Mouse (Mus musculus): Measurements from ENCODE around the gene Tmem211. TPM values are rescaled to one million over a fixed set of nuclear protein-coding genes. Genes with fewer than 3 reads are reported as not detected.

Gene Tmem211
- not detected in 2 replicates for polyA plus RNA-seq (2021; fragmentation: Nextera tagmentation)
- long read RNA-seq, experiment 1 = 0 reads
- long read RNA-seq, experiment 2 = 0 reads

DNA sequence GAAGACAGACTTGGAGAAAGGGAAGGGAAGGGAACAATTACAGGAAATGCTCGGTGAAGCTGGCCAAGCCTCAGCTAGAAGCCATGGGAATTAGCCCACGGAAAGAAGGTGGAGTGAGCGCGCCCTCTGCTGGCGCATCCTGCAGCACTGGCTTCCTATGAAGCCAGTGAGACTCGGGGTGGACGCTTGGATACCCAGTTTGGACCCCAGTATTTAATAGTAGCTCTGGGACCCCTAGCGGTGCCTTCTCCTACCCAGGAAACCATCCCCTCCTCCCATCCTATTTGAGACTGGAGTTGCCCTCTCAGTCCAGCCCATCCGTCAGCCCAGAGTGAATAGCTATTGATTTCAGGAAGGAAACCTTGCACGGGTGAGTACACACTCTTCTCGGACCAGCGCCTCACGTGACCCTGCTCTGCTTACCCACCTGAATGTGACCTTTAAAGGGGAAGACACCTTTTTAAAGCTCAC lies at the start of gene Tmem211:
TSS of gene Tmem211 (plus strand) at position 278 of the 471 bp plus-strand sequence.

DNA sequence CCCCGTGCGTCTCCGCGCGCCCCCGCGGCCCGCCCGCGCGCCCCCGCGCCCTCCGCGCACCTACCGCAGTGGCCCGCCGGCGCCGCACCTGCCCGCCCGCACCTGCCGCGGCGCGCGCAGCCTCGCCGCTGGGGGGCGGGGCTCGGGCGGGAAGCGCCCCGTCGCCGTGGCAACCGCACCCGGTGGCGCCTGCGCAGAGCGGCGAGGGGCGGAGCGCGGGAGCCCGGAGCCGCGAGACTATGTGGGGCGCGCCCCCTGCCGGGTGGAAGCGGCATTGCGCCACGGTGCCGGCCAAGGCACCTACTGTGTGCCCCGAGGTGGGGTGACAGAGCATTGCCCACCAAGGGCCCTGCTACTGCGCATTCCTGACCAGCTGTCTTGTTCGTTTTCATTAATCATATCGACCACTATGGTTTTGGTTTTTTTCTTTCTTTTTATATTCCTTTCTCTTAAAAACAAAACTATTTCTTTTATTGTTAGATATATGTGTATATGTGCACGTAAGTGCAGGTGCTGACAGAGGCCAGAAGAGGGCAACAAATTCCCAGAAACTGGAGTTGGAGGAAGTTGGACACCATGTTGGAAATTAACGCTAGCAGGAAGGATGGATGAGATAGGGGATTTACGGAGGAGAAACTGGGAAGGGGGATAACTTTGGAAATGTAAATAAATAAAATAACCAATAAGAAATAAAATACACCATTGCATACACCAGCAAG lies 5.4 kb upstream of the Tmem211 start, which contains the start of gene 2900026A02Rik:
TSS of gene 2900026A02Rik (minus strand) at position 90 of the 719 bp plus-strand sequence.

Other genes starting within 250 kb of the Tmem211 start
- gene Grk3, start 211.1 kb upstream of the Tmem211 start, polyA plus RNA-seq (2021; fragmentation: Nextera tagmentation) = 8.6 and 9.5 TPM in 2 replicates
- gene Crybb2, start 156.8 kb upstream of the Tmem211 start, polyA plus RNA-seq (2021; fragmentation: Nextera tagmentation) = not detected in 2 replicates
- 1.7 and 2.0 TPM in 2 replicates for gene Crybb3, start 145.3 kb upstream of the Tmem211 start, polyA plus RNA-seq (2021; fragmentation: Nextera tagmentation)
- gene 2900026A02Rik, start 5.7 kb upstream of the Tmem211 start, polyA plus RNA-seq (2021; fragmentation: Nextera tagmentation) = 6.4 and 7.8 TPM in 2 replicates
- gene Sgsm1, start 83.9 kb downstream of the Tmem211 start, polyA plus RNA-seq (2021; fragmentation: Nextera tagmentation) = 17.9 and 22.0 TPM in 2 replicates
- gene Aym1, start 130.4 kb downstream of the Tmem211 start, polyA plus RNA-seq (2021; fragmentation: Nextera tagmentation) = not detected in 2 replicates

Measured in left cerebral cortex, adult 6 months (tissue).